Mouse (Mus musculus) left cerebral cortex, postnatal 14 days (tissue): ENCODE measurements around the gene Eme1. TPM values are rescaled to one million over a fixed set of nuclear protein-coding genes. Genes with fewer than 3 reads are reported as not detected.
"Not testable (repeated sequence)": the region's sequence is repeated elsewhere in the genome, so short reads cannot be mapped to it uniquely, and the experiment has no call there.

ENCODE experiments used
- DNase-seq, 2 experiments: peaks; one replicate each; pipeline ENCODE4 v3.0.0; 2021 to 2022; ENCODE audit warnings: low spot score in 2 of 2, mixed read lengths in 1 of 2
- intact Hi-C: fragments of 180-260 bp; cut with DNase I; formaldehyde crosslinking; loops from one replicate; pipeline ENCODE4 v1.15.1; 2025
- total RNA-seq, 2 experiments: library from RNA; stranded (reverse); gene quantifications; 2 replicates each; pipeline ENCODE4 v1.2.3; 2021

The Eme1 gene
- total RNA-seq, 2 experiments from 2014 or later, result 0.21 to 0.79 TPM

- DNase-seq, result no peak
- intact Hi-C loops, result no loop called here
Measured at GRCm38 (mm10) chr11:94661344-94661743, 7.6 kb upstream of the Eme1 start.

GRCm38 (mm10) chr11:94652973-94653372, 791 bp downstream of the Eme1 start:
- DNase-seq, result no peak
- intact Hi-C loops, result no loop called here

- intact Hi-C loops, result not testable (repeated sequence)
Measured at GRCm38 (mm10) chr11:94651241-94651640, 2.5 kb downstream of the Eme1 start.

GRCm38 (mm10) chr11:94646457-94646856, 7.3 kb downstream of the Eme1 start:
- intact Hi-C loops, result no loop called here

More at GRCm38 (mm10) chr11:94651241-94651640, 2.5 kb downstream of the Eme1 start:
- not testable (repeated sequence) for DNase-seq

GRCm38 (mm10) chr11:94644461-94645219, 9.1 kb downstream of the Eme1 start:
- intact Hi-C loops, result no loop called here
- DNase-seq, result peak; percentile 40 to 71

More at GRCm38 (mm10) chr11:94646457-94646856, 7.3 kb downstream of the Eme1 start:
- DNase-seq, result no peak

GRCm38 (mm10) chr11:94634431-94634830, 19.3 kb downstream of the Eme1 start:
- intact Hi-C loops, result no loop called here
- no peak for DNase-seq

- no peak for DNase-seq
- intact Hi-C loops, result no loop called here
Measured at GRCm38 (mm10) chr11:94632988-94633387, 20.8 kb downstream of the Eme1 start.

GRCm38 (mm10) chr11:94631969-94632368, 21.8 kb downstream of the Eme1 start:
- DNase-seq, result no peak
- intact Hi-C loops, result no loop called here

GRCm38 (mm10) chr11:94630199-94631011, 23.4 kb downstream of the Eme1 start:
- no peak for DNase-seq
- intact Hi-C loops, result no loop called here

- intact Hi-C loops, result no loop called here
- DNase-seq, result no peak
Measured at GRCm38 (mm10) chr11:94629884-94630198, 23.9 kb downstream of the Eme1 start.

- intact Hi-C loops, result no loop called here
- peak; percentile 93 to 97 for DNase-seq
Measured at GRCm38 (mm10) chr11:94629199-94629883, 24.4 kb downstream of the Eme1 start, which contains the start of gene Lrrc59. Gene Lrrc59, plus strand, starts transcription at chr11:94629767.

- DNase-seq, result no peak
- intact Hi-C loops, result no loop called here
Measured at GRCm38 (mm10) chr11:94622162-94622561, 31.6 kb downstream of the Eme1 start.

- intact Hi-C loops, result no loop called here
- DNase-seq, result no peak
Measured at GRCm38 (mm10) chr11:94621458-94621852, 32.3 kb downstream of the Eme1 start.

- no peak for DNase-seq
- intact Hi-C loops, result no loop called here
Measured at GRCm38 (mm10) chr11:94620766-94621457, 32.9 kb downstream of the Eme1 start.

- intact Hi-C loops, result no loop called here
- no peak for DNase-seq
Measured at GRCm38 (mm10) chr11:94617646-94618045, 36.1 kb downstream of the Eme1 start.

- DNase-seq, result no peak
- intact Hi-C loops, result no loop called here
Measured at GRCm38 (mm10) chr11:94615494-94615893, 38.3 kb downstream of the Eme1 start.

- no peak for DNase-seq
- intact Hi-C loops, result no loop called here
Measured at GRCm38 (mm10) chr11:94614603-94615002, 39.2 kb downstream of the Eme1 start.

GRCm38 (mm10) chr11:94610744-94611740, 42.7 kb downstream of the Eme1 start:
- no peak for DNase-seq
- intact Hi-C loops, result no loop called here
